Mouse (Mus musculus): ENCODE data around the gene Nhs.

Nhs gene

DNA sequence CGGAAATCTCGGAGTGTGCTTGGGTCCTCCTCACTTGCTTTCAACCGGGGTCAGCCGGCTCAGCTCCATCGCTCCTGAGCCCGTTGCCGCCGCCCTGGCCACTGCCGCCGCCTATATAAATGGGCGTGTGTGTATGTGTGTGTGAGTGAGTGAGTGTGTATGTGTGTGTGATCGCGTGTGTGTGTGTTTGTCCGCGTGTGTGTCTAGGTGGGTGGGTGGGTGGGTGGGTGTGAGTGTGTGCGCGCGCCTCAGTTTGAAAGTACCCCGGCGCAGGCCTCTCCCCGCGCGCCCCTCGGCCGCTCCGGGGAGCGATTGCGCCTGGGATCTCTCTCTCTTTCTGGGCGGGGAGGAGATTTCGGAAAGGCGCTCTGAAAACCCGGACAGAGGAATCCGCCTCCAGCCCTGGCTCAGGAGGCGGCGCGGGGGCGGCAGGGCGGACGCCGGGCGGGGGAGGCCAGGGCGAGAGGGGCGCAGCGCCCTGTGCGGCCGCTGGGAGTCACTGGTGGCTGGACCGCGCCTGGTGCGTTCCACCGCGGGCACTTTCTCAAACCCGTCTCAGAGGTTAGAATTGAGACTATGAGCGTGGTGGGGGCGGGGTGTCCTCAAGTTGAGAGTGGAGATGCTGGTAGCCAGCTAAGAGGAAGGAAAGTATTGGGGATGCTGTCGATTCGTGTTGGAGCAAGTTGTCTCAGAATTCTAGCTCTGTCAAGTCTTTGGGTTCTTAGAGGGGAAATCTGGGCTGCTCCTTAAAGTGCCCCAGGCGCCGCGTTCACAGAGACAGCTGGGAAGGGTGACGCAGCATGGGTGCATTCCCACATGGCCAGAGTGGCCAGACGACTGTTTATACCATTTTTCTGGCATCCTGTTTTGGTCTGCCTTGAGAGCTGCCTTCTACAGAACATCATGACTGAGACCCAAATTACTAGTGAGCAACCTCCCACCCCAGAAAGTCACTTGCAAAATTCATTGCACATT lies at the start of gene Nhs:
Gene Nhs (minus strand): TSS at position 94 of the 975 bp plus-strand sequence.
- no peak for DNase-seq (ENCODE audit: low read depth)

DNA sequence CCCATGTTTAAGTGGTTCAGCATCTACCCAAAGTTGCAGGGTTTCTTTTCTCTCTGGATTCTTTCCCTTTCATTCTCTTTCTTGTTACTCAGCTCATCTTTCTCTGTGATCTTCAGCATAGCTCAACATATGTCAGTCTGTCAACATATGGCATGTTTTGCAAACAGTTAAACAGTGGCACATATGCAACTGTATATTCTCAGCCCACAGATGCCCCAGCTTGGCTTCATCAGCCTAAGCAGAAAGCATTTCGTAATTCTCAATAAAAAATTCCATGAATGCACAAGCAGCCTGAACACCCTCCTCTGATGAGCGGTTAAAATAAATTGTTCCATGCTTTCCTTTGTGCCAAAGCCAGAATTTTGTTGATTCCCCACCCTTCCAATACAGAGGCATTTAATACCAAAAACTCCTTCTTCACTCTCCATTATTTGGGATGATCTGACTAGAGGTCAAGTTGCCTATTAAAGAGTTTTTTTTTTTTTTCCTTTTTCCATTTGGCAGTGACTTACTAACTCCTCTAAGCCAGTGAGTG lies 46.9 kb upstream of the Nhs start:
- no peak for DNase-seq (ENCODE audit: low read depth)

DNA sequence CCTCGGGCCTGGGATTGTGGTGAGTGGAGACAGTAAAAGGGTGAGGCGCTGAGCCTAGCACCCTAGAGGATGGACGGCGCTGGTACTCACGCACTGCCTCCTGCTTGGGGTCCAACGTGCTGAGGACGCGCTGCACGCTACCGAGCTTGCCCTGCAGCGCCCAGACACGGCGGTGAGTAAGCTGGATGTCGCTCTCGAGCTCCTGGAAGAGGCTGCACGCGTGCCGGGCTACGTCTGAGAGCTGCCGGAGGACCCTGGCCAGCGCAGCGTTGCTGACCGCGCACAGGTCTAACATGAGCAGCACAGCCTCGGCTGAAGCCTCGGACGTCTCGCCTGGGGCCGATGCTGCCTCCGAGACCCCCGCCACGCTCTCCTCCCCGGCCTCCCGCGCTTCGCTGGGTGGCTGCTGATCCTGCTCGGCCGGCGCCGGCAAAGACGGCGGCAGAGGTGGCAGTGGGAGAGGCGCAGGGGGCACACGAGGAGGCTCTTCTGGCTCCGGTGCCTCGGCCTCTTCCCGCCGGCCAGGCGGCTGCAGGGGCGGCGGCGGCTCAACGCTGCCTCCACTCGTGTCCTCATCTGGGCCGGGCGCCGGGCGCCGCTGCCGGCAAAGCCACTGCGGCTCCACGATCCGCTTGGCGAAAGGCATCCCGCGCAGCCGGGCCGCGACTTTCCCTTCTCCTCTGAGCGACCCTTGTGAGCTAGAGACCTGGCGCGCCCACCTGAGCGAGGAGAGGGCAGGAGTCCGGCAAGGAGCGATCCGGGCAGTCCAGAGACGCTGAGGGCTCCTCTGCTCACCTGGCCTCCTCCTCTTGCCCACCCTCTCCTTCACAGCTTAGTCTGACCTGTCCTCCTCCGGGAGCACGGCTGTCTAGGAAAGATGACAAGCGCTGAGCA lies 540 bp downstream of the Nhs start:
- no peak for DNase-seq (ENCODE audit: low read depth)

DNA sequence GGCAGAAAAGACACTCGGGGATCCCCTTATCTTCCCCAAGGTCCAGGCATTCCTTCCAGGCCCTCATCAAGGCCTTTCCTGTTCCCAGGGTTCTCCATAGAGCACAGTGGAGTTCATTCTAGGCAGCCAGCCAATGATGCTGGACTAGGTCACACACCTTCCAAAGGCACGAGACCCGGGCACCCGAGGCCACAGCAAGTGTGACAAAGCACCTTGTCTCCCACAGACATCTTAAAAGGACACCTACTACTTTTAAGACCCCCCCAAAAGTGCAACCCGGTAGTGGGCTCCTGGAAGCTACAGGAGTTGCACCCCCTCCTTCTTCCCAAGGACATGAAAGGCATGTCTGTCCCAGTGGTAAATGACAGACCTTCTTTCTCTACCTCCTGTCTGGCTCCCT lies 1.4 kb downstream of the Nhs start:
- no peak for DNase-seq (ENCODE audit: low read depth)

DNA sequence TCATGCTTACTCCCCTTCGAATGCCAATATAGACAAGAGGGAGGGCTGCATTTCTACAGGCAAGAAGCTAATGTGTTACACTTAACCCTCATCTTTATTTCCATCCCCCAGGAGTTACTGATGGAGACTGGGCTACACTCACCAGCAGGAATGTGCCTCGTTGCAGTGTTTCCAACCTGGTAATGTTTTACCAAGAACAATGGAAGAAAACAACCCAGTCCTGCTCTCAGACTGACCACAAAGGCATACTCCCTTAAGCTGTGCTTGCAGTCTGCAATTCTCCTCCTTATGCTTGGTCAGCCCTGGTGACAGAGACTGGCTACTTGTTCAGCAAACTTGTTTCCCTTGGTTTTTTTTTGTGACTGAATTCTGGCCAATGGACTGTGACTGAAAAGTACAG lies 21.7 kb downstream of the Nhs start:
- no peak for DNase-seq (ENCODE audit: low read depth)

GRCm38 (mm10) chrX:162113257-162113656 lies 46.3 kb downstream of the Nhs start:
- DNase-seq (ENCODE audit: low read depth): no peak

GRCm38 (mm10) chrX:162102802-162103434 lies 56.6 kb downstream of the Nhs start:
- DNase-seq (ENCODE audit: low read depth): no peak

DNA sequence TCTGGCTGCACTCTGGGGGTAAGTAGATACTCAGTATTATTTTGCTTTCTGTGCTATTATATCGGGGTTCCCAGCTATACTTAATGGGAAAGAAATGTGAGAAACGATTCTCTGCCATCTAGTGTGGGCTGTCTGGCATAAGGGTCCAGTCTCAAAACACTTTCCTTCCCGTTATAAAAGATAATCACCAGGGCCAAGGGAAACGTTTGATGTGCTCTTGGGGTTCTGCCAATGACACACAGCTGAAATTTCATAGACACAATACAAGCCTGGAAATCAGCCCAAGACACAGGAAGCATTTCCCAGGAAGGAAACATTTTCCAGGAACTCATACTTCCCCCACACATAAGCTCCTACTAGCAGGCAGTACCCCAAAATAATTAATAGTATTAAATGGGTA lies 61.2 kb downstream of the Nhs start:
- no peak for DNase-seq (ENCODE audit: low read depth)

- no peak for DNase-seq (ENCODE audit: low read depth)
These were observed 72.2 kb downstream of the Nhs start for GRCm38 (mm10) chrX:162087291-162087690.

DNA sequence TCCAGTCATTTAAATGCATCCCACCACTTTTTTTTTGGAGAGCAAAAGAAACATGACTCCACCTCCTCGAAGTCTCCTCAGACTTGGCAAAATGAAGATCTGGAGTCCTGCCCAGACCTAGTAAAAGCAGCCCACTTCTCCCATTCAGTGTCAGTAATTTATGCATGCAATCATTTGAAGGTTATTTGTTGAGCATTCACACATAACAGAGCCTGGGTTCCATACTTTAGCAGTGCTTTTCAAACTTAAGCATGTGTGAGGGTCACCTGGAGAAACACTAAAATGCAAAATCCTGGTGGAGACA lies 73.7 kb downstream of the Nhs start:
- DNase-seq (ENCODE audit: low read depth): no peak

- DNase-seq (ENCODE audit: low read depth): no peak
These were observed 74.3 kb downstream of the Nhs start for GRCm38 (mm10) chrX:162085062-162085896.

GRCm38 (mm10) chrX:162063164-162063563 lies 96.4 kb downstream of the Nhs start:
- no peak for DNase-seq (ENCODE audit: low read depth)

DNA sequence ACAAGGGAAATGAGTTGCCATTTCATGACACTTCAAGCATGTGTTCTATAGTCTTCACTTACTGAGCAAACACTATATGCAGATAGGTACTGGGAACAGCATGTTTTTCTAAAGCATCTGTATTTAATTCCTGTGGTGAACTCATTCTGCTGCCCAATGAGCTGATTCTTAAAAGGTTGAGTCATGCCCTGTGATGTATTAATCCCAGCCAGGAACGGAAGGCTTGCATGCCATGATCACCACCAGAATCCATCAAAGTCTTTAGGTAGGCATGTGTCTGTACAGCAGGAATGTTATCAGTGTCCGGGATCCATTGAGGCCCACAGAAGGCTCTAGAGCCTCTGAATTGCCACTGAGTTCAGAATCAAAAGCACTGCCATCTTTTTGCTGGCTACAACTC lies 103.9 kb downstream of the Nhs start:
- no peak for DNase-seq (ENCODE audit: low read depth)

DNA sequence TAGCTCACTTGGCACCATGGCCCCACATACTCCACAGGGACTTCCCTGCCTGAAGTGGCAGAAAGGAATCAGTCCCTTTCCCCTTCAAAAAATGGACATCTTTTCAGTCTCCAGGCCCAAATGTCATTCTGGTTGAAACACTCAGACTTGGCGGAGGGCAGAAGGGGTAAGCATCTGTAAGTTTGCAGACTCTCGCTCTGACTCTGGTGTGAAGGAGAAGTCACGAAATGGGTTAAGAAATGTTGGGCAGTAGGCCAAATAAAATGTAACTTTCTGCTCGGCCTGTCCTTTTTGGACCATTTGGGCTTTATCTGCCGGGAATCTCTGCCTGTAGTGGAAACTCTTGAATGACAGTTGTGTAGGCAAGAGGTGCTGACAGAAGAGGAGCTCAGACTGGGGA lies 106.0 kb downstream of the Nhs start:
- no peak for DNase-seq (ENCODE audit: low read depth)

- DNase-seq (ENCODE audit: low read depth): no peak
These were observed 107.0 kb downstream of the Nhs start for GRCm38 (mm10) chrX:162052534-162052933.

DNA sequence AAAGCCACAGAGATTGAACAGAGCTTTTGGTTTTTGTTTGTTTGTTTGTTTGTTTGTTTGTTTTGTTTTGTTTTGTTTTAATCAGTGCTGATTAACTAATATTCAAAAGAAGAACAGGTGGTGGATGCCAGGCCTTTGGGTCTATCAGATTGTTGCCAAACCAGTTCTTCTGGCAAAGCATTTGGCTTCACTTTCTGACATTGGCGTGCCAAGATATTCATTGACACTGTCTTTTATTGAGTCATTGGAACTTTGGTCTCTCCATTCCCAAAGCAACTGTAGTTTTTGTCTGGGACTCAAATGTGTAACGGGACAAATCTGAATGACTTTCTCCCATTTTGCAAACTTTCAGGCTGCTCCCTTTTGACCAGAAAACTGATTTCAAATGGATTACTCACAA lies 109.9 kb downstream of the Nhs start:
- DNase-seq (ENCODE audit: low read depth): no peak

DNA sequence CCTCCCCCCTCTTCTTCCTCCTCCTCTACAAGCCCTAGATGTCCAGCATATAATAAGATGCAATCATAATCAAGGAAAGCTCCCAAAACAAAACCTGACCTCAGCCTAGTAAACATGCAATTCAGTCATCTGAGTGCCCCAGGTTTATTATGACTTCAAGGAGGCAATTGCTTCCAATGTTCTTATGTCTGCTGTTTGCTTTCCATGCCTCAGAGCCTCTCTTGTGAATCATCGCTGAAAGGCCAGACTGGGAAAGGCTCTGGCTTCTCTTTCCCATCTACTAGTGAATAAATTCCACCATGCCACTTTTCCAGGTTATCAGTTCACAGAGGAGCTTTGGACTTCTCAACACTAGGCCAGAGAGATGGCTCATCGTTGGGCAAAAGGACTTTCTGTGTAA lies 114.0 kb downstream of the Nhs start:
- DNase-seq (ENCODE audit: low read depth): no peak

- DNase-seq (ENCODE audit: low read depth): no peak
These were observed 115.4 kb downstream of the Nhs start for GRCm38 (mm10) chrX:162044109-162044508.

DNA sequence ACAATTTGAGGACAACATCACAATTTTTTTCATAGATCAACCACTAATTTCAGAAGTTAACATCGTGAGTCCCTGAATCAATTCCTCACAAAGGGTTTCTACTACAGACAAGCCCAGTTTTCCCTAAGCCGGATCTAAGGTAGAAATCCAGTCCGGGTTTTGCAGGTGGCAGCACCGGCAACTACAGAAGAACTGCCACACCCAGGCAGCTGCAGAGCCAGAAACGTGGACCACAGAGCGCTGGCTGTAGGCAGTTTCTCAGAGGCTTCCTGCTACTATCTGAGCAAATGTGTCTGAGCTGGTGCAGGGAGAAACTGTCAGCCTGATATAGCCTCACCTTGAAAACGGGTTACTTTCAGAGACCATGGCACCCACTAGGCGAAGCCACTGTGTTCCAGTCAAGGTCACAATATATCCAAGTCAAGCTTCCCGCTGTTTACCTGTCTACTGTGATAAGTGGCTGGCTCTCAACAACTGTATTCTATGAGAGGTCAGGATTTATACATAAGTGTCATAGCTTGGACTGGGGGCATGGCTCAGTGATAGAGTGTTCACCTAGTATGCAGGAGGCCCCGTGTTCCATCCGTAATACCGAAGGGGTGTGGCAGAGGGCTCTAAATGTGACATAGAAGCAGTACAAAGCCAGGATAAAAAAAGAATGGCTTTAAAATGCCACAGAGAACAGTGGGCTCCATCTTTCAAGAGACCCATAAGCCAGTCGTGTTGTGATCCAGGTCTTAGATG lies 134.1 kb downstream of the Nhs start:
- DNase-seq (ENCODE audit: low read depth): peak; percentile 4

- DNase-seq (ENCODE audit: low read depth): no peak
These were observed 137.8 kb downstream of the Nhs start for GRCm38 (mm10) chrX:162021724-162022123.

Measured in naive thymus-derived CD4-positive, alpha-beta T cell, adult 2 months (primary cell).